Mouse (Mus musculus): ENCODE results near the gene Trp53inp2.

The Trp53inp2 gene

DNA sequence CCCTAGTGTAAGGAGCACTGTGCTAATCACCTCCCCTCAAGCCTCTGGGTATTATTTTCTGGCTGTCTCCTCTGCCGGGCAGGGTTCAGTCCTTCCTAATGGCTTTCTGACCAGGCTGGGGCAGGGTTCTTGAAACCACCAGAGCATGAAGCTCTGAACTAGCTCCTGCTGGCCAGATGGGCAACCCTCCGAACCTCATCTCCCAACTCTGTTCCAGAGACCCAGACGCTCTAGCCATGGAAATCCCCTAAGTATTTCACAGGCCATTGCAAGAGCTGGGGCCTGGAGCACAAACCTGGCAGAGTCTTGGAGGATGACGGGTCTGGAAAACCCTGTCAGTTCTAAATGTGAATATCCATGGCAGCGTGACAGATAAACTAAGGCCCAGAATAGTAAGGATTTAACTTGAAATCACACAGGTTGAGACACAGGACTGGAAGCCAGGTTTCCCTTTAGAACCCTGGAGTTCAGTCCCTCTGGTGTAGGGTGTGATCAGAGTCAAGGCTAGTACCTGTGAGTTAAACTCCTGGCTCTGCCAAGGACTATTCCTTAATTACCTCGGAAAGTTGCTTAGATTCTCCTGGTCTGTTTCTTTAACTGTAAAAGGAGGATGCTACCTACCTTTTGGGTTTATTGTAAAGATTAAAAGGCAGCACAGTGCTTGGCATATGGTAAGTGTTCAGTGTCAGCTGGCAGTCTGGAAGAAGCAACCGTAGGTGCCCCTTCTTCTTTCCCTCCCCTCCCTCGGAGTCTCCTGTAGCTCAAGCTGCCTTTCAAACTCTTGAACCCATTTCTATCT is at the start of gene Trp53inp2:
Gene Trp53inp2, plus strand, starts transcription at position 799 of the 799 bp plus-strand sequence.
- no peak for DNase-seq (ENCODE audit: low spot score)

- DNase-seq (ENCODE audit: low spot score): no peak
Measured at GRCm38 (mm10) chr2:155331351-155331750, 49.5 kb upstream of the Trp53inp2 start.

GRCm38 (mm10) chr2:155333421-155333820 is 47.4 kb upstream of the Trp53inp2 start:
- DNase-seq (ENCODE audit: low spot score): no peak

- no peak for DNase-seq (ENCODE audit: low spot score)
Measured at GRCm38 (mm10) chr2:155335231-155335630, 45.6 kb upstream of the Trp53inp2 start.

GRCm38 (mm10) chr2:155336254-155336653 is 44.6 kb upstream of the Trp53inp2 start:
- no peak for DNase-seq (ENCODE audit: low spot score)

DNA sequence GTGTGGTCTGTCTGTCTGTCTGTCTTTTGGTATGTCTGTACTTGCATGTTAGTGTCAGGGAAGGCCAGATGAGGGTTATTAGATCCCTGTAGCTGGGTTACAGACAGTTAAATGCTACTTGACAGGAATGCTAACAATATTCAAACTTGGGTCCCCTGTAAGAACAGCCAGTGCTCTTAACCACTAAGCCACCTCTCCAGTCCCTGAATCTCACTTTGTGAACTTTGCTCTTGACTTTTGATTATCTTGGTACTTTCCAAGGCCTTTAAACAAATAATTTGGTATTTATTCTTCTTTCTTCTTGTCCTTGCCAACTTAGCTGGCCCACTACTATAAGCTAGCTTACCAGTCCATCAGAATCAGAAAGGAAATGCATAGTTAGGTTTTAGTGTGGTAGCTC is 40.7 kb upstream of the Trp53inp2 start:
- DNase-seq (ENCODE audit: low spot score): no peak

DNA sequence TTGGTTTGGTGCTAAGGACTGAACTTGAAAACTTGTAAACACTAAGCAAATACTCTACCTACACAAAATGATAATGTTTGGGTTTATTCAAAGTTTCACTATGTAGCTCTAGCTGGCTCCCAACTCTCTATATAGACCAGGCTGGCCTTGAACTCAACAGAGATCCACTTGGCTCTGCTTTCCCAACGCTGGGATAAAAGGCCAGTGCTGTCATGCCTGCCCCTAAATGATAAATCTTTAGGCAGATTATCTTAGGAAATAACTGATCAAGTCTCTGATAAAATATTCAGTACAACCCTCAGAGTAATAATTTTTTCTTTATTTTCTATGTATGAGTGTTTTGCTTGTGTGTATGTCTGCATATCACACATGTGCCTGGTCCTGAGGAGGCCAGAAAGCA is 34.2 kb upstream of the Trp53inp2 start:
- no peak for DNase-seq (ENCODE audit: low spot score)

DNA sequence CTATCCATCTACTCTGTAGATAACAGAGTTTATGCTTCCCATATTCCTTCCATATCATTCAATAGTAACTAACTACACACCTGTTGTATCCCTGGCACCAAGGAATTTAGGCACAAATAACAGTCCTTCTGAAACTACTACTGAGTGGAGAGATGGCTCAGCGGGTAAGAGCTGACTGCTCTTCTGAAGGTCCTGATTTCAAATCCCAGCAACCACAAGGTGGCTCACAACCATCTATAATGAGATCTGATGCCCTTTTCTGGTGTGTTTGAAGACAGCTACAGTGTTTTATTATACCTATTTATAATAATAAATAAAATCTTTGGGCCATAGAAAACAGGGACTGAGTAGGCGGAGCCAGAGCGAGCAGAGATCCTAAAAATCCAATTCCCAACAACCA is 26.5 kb upstream of the Trp53inp2 start:
- no peak for DNase-seq (ENCODE audit: low spot score)

DNA sequence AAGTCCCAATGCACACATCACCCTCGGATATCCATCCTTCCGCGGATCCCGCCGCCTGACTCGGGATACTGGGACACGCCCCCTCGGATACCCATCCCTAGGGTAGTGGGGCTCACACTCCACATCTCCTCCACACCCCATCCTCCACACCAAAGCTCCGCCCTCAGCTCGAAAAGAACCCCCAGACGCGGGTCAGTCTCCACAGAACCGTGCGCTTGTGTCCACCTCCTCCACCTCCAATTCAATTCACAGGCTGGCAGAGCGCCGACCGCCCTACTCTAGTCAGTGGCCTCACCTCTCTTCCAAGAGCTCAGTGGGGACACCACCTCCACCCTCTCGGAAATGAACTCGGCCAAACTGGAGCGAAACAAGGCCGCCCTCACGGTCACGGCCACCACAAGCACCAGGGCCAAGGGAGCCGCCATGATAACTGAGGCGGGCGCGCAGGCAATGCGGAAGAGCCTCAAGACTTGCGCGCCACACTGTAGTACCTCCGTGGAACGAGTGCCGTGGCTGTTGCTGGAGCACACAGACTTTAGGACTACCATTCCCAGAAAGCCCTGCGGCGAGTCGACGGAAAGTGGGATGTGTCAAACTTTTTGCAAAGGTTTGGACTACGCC is 23.8 kb upstream of the Trp53inp2 start, which contains the start of gene Pigu:
Gene Pigu, minus strand, starts transcription at position 460 of the 621 bp plus-strand sequence.
- DNase-seq (ENCODE audit: low spot score): peak; percentile 94

GRCm38 (mm10) chr2:155357686-155358399 is 23.0 kb upstream of the Trp53inp2 start:
- no peak for DNase-seq (ENCODE audit: low spot score)

DNA sequence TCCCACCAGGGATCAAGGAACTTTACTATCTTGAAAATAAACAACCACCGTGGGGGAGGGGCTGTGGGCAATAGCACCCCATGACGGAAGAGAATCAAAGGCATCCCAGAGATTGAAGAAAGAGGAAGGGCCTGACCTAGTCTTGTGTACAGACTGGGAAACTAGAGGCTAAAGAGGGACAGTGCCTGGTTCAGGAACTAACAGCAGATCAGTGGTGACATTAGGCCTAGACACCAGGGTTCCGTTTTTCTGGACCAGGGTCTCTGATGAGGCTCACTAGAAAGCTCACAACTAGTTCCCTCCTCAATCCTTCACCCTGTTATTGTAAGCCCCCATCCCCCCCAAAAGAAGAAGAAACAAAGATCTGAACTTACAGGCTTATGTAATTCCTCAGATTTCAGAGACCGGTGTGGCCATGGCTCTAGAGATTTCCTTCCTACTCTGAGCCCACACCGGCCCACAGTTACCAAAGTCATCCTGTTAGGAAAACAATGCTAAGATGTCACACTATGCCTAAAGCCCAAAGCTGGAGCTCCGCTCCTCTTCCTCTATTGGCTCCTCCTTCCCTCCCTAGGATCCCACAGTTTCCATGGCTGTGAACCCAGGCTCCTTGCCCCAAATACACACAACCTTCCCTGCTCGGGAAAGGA is 13.1 kb upstream of the Trp53inp2 start:
- DNase-seq (ENCODE audit: low spot score): no peak

DNA sequence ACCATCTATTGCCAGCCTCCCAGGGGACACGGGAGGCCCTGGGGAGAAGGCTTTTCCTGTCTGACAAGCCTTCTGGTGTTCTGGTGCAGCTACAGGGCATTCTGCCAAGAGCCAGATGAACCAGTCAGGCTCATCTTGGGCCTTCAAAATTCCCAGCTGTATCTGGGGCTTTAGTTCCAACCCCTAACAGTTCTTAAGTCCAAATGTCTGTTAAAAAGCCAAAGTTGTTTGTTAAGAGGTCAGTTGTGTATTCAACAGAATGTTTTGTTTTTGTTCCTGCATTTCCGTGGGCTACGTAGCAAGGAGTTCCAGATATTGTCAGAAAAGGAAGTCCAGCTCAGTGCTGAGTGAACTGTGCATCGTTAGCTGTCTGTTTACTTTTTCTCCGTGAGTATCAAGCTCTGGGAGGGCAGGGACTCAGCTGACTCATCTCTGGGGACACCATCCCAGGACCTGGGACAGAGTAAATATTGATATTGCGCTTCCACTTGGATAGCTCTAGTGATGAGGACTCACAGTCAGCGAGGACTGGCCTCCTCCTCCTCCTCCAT is 11.5 kb upstream of the Trp53inp2 start:
- DNase-seq (ENCODE audit: low spot score): peak; percentile 58

- no peak for DNase-seq (ENCODE audit: low spot score)
Measured at GRCm38 (mm10) chr2:155372451-155372850, 8.4 kb upstream of the Trp53inp2 start.

- DNase-seq (ENCODE audit: low spot score): no peak
Measured at GRCm38 (mm10) chr2:155373302-155373701, 7.6 kb upstream of the Trp53inp2 start.

DNA sequence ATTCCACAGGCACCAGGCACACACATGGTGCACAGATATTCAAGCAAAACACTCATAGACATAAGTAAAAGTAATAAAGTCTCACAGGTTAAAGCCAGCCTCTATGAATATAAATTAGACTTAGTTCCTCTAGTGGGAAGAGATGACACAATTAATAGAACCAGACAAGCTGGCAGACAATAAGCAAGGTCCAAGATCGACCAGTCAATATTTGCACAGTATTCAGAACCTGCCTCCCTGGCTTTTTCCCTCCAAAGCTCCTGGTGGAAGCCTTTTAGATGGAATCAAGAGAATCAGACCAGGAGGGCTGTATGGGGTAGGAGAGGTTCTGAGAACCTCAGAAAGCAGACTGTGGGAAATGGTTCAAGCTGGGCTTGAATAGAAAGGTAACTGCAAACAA is 7.0 kb upstream of the Trp53inp2 start:
- DNase-seq (ENCODE audit: low spot score): no peak

- no peak for DNase-seq (ENCODE audit: low spot score)
Measured at GRCm38 (mm10) chr2:155374521-155374920, 6.3 kb upstream of the Trp53inp2 start.

- DNase-seq (ENCODE audit: low spot score): no peak
Measured at GRCm38 (mm10) chr2:155376191-155376590, 4.7 kb upstream of the Trp53inp2 start.

- no peak for DNase-seq (ENCODE audit: low spot score)
Measured at GRCm38 (mm10) chr2:155381060-155381437, 190 bp downstream of the Trp53inp2 start.

GRCm38 (mm10) chr2:155381643-155382331 is 928 bp downstream of the Trp53inp2 start:
- DNase-seq (ENCODE audit: low spot score): peak; percentile 97

DNA sequence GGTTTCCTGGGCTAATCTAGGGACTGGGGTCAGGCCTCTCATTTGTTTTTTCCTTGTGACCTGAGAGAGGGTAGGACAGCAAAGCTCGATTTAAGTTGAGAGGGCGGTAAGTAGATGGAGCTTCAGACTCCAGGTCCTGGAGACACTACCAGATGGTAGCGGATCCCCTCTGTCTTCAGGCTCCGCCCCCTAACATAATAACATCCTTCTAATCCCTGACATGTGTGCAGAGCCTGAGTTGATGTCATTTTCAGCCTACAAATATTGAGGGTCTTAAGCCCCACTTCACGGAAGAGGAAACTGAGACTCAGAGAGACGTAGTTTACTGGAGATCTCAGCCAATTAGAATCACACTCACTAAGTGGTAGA is 1.5 kb downstream of the Trp53inp2 start:
- no peak for DNase-seq (ENCODE audit: low spot score)

- DNase-seq (ENCODE audit: low spot score): peak; percentile 41
Measured at GRCm38 (mm10) chr2:155382791-155383438, 2.1 kb downstream of the Trp53inp2 start.

Data from layer of hippocampus, adult 11-12 months (tissue).